Mouse (Mus musculus) intestine, embryonic 15.5 days (tissue): ENCODE results near the gene Ucp3. TPM values are rescaled to one million over a fixed set of nuclear protein-coding genes. Genes with fewer than 3 reads are reported as not detected.

Experiments
- ATAC-seq: fragments of 200-750 bp; cut with Nextera tagmentation; 2 replicates; pipeline ENCODE4 v1.8.0; 2017; ENCODE audit warnings: moderate TSS enrichment, moderate library complexity
- H3K27ac ChIP-seq: fragments of 300-500 bp; sonication (generic); 2 replicates; pipeline ENCODE4 v1.5.1; 2015; ENCODE audit warnings: mild to moderate bottlenecking, inconsistent platforms
- H3K27me3 ChIP-seq: fragments of 300-500 bp; sonication (generic); replicated peaks from 2 replicates; pipeline ENCODE4 v1.6.1; 2015; ENCODE audit warnings: inconsistent platforms
- H3K36me3 ChIP-seq: fragments of 300-500 bp; sonication (generic); 2 replicates; pipeline ENCODE4 v1.6.1; 2015; ENCODE audit warnings: inconsistent platforms
- H3K4me1 ChIP-seq: fragments of 300-500 bp; sonication (generic); replicated peaks from 2 replicates; pipeline ENCODE4 v1.6.1; 2015; ENCODE audit warnings: inconsistent platforms
- H3K4me2 ChIP-seq: fragments of 300-500 bp; sonication (generic); replicated peaks from 2 replicates; pipeline ENCODE4 v1.6.1; 2015; ENCODE audit warnings: mild to moderate bottlenecking, inconsistent platforms
- H3K4me3 ChIP-seq: fragments of 300-500 bp; sonication (generic); replicated peaks from 2 replicates; pipeline ENCODE4 v1.5.1; 2015; ENCODE audit warnings: inconsistent platforms
- H3K9ac ChIP-seq: fragments of 300-500 bp; sonication (generic); 2 replicates; pipeline ENCODE4 v1.6.1; 2015; ENCODE audit warnings: inconsistent platforms
- H3K9me3 ChIP-seq: fragments of 300-500 bp; sonication (generic); 2 replicates; pipeline ENCODE4 v1.6.1; 2016; ENCODE audit warnings: inconsistent platforms
- WGBS: fragments of 180-500 bp; shearing (Covaris S2); methylation state at CpG from one replicate; pipeline ENCODE4 v1.1.7; 2015; 5-methylcytosine and 5-hydroxymethylcytosine counted together
- polyA plus RNA-seq: library from polyadenylated mRNA; unstranded; fragments of >200 nt; fragmentation: Nextera tagmentation; extraction: Ambion mirVana; gene quantifications from 2 replicates; pipeline ENCODE4 v1.2.1, GENCODE M21; 2015

Gene Ucp3
- polyA plus RNA-seq, 1 experiment from 2014 or later: not detected

DNA sequence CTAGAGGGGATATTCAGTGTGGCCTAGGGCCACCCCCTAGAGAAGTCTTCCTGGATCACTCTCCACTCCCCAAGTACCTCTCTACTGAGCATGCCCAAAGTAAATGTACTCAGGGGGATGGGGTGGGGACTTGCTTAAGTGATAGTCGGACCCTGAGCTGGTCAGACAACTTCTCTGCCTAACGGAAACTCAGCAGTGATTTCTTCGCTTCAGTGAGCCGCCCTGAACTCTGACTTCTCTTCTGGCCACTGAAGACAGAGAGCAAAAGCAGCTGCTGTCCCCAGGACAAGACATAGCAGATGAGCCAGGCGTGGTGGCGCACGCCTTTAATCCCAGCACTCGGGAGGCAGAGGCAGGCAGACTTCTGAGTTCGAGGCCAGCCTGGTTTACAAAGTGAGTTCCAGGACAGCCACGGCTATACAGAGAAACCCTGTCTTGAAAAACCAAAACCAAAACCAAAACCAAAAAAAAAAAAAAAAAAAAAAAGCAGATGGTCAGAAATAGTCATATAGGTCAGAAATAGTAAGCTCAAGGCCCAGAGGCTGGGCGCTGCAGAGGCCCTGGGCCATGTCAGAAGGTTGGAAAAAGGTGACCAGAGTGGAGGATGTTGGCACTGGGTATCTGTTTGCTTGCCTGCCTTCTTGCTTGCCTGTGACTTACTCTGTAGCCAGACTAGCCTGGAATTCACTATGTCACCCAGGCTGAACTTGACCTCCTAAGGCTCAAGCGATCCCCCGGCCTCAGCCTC lies 32.1 kb downstream of the Ucp3 start:
- H3K4me3 ChIP-seq: no peak overlapping the region
- WGBS: 77% methylated on average over 13 of the region's 13 CpGs
- ATAC-seq: no peak

DNA sequence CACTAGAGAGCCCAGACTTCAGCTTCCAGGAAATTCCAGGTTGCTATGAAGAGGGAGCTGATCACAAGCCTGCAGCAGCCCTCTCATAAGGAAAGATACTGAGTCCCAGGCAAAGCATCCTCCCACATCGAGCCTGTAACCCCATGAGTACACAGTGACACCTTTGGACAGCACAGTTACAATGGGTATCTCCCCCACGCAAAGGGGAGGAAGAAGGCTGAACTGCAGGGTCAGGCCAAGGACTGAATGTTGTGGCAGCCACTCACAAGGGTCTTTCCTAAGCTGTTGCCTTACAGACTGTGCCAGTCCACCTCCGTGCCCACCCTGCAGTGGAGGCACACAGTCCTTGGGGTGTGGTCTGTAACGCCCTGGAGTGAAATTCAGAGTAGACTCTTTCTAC lies 33.7 kb downstream of the Ucp3 start:
- Histone ChIP-seq H3K9me3 (no peaks in the 10 kb centered on the region), H3K4me2 (no peak overlapping the region), H3K4me3 (no peak overlapping the region), H3K36me3 (no peaks in the 10 kb centered on the region), H3K9ac (no peak overlapping the region), H3K27me3 (no peaks in the 10 kb centered on the region), H3K27ac (no peak overlapping the region), H3K4me1 (peaks cover 3% of the 10 kb centered on the region; the same call in 1 of the 2 replicates)
- ATAC-seq: no peak
- 63% methylated on average over 4 of the region's 4 CpGs for WGBS

More for the DNA sequence above, 32.1 kb downstream of the Ucp3 start:
- Histone ChIP-seq H3K4me1 (peaks cover 3% of the 10 kb centered on the region; the same call in 1 of the 2 replicates), H3K9me3 (no peaks in the 10 kb centered on the region), H3K27ac (no peak overlapping the region), H3K9ac (no peak overlapping the region), H3K27me3 (no peaks in the 10 kb centered on the region), H3K4me2 (no peak overlapping the region), H3K36me3 (no peaks in the 10 kb centered on the region)

DNA sequence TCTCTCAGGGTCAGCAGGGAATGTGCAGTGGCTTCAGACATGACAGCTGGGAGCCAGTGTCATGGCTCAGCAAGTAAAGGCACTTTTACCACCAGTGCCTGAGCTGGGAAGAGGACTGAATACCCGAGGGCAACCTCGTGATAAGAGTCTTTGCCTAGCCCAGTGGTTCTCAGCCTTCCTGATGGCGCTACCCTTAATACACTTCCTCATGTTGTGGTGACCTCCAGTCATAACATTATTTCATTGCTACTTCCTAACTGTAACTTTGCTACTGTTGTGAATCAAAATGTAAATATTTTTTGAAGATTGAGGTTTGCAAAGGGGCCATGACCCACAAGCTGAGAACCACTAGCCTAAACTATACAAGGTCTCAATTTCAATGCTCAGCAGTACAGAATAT lies 35.9 kb downstream of the Ucp3 start:
- peaks cover 3% of the 10 kb centered on the region; the same call in 1 of the 2 replicates for H3K4me1 ChIP-seq
- no peaks in the 10 kb centered on the region for H3K27me3 ChIP-seq
- no peak overlapping the region for H3K4me3 ChIP-seq
- H3K27ac ChIP-seq: no peak overlapping the region
- H3K4me2 ChIP-seq: no peak overlapping the region
- H3K36me3 ChIP-seq: no peaks in the 10 kb centered on the region
- WGBS: 43% methylated on average over 3 of the region's 3 CpGs
- H3K9ac ChIP-seq: no peak overlapping the region
- 0 out of 2 replicates have a peak, but pooled peaks have one; percentile 2 for ATAC-seq
- no peaks in the 10 kb centered on the region for H3K9me3 ChIP-seq

DNA sequence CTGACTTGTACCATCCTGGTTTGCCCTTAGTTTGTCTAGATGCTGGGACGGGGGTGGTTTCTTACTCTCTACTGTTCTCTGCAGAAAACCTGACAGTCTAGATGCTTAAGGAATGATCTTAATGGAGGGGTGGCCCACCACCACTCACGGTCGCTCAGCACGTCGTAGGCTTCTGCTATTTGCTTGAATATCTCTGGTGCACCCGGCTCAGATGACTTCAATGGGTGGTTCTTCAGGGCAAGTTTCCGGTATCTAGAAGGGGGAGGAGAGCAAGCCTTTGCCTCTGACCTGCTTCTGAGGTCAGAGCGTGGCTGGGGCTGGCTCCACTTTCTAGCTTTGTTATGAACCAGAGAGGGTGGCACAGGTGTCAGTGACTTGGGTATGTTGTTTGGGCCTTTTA lies 38.8 kb downstream of the Ucp3 start:
- peaks cover 3% of the 10 kb centered on the region; the same call in 1 of the 2 replicates for H3K4me1 ChIP-seq
- no peak overlapping the region for H3K4me3 ChIP-seq
- no peak overlapping the region for H3K4me2 ChIP-seq
- ATAC-seq: no peak
- no peak overlapping the region for H3K27ac ChIP-seq
- 71% methylated on average over 8 of the region's 8 CpGs for WGBS
- H3K9ac ChIP-seq: no peak overlapping the region
- no peaks in the 10 kb centered on the region for H3K27me3 ChIP-seq
- no peaks in the 10 kb centered on the region for H3K36me3 ChIP-seq
- H3K9me3 ChIP-seq: no peaks in the 10 kb centered on the region

DNA sequence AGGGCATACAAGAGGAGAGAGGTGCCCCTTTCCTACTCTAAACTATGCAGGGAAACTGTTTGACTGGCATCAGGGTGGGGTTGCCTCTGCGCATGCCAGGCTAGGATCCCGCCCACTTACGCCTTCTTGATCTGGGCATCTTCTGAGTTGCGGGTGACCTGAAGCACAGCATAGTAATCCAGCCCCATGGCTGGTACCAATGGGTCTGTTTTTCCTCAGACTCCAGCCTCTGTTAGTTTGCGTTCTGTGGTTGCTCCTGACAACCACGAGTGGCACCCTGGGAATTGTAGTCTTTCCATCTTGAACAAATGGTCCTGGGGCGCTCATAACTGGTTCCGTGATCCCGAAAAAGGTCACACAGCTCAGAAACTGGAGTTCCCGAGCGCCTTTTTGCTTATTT lies 41.8 kb downstream of the Ucp3 start, which contains the start of gene Dnajb13:
TSS of gene Dnajb13 (minus strand) at position 388 of the 400 bp plus-strand sequence.
- WGBS: 45% methylated on average over 11 of the region's 11 CpGs
- H3K9me3 ChIP-seq: no peaks in the 10 kb centered on the region
- no peak for ATAC-seq

DNA sequence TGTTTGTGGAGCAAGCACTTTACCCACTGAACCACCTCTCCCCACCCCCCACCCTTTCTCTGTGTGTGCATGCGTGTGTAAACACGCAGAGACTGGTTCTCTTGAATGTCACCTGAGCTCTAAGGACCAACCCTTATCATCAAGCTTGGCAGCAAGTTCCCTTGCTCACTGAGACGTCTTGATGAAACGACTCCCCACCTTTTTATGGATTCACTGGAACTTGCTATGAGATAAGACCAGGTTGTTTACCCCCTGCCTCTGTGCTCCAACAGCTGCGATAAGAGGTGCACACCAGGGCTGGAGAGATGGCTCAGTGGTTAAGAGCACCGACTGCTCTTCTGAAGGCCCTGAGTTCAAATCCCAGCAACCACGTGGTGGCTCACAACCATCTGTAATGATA lies 47.4 kb downstream of the Ucp3 start:
- H3K9ac ChIP-seq: no peak overlapping the region
- no peaks in the 10 kb centered on the region for H3K9me3 ChIP-seq
- no peaks in the 10 kb centered on the region for H3K36me3 ChIP-seq
- no peak overlapping the region for H3K4me3 ChIP-seq
- H3K4me2 ChIP-seq: no peak overlapping the region
- ATAC-seq: peak; percentile 72
- H3K27ac ChIP-seq: no peak overlapping the region
- WGBS: 50% methylated on average over 7 of the region's 7 CpGs
- no peaks in the 10 kb centered on the region for H3K27me3 ChIP-seq
- H3K4me1 ChIP-seq: no peaks in the 10 kb centered on the region

More for the DNA sequence above, 41.8 kb downstream of the Ucp3 start, which contains the start of gene Dnajb13:
- H3K4me1 ChIP-seq: no peaks in the 10 kb centered on the region
- no peaks in the 10 kb centered on the region for H3K27me3 ChIP-seq
- no peak within 1 kb of the TSS for H3K4me2 ChIP-seq
- H3K9ac ChIP-seq: no peak within 1 kb of the TSS
- H3K4me3 ChIP-seq: no peak within 1 kb of the TSS
- H3K36me3 ChIP-seq: no peaks in the 10 kb centered on the region
- H3K27ac ChIP-seq: no peak within 1 kb of the TSS

DNA sequence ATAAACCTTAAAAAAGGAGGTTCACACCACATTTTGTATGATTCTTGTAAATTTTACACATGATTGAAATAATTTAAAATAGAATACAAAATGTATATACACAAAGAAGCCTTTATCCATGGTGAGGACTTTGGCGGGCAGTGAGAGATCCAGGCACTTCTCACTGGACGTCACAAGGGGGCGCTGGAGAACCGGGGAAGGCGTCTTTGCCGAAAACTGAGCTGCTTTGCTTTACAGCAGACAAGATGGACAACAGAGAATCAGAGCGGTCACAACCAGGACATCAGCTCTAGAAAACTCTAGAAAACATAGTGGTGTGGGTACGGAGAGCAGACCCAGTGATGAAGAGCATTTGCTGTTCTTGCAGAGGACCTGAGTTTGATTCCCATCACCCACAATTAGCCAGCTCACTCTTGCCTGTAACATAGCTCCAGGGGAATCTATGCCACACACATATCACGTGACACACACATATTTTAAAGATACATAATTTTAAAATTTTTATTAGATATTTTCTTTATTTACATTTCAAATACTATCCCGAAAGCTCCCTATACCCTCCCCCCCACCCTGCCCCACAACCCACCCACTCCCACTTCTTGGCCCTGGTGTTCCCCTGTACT lies 48.0 kb downstream of the Ucp3 start:
- Histone ChIP-seq H3K27ac (no peak overlapping the region), H3K9ac (no peak overlapping the region), H3K36me3 (no peaks in the 10 kb centered on the region), H3K4me2 (peak overlapping the region; percentile 38; the same call in 1 of the 2 replicates), H3K9me3 (no peaks in the 10 kb centered on the region), H3K4me1 (no peaks in the 10 kb centered on the region), H3K27me3 (no peaks in the 10 kb centered on the region), H3K4me3 (no peak overlapping the region)
- WGBS: 21% methylated on average over 10 of the region's 10 CpGs
- ATAC-seq: peak; percentile 70

DNA sequence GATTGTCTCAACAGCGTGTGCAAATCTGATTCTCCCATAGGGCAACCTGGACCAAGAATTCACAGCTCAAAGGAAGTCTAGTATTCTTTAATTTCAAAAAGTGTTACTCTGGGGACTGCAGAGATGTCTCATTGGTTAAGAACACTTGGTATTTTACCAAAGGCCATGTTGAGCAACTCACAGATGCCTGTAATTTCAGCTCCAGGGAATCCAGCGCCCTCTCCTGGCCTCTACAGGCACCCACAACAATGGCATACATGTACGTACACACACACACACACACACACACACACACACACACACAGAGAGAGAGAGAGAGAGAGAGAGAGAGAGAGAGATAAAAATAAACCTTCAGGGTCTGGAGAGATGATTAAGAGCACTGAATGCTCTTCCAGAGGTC lies 49.4 kb downstream of the Ucp3 start:
- no peak overlapping the region for H3K4me2 ChIP-seq
- H3K27ac ChIP-seq: no peak overlapping the region
- H3K9ac ChIP-seq: no peak overlapping the region
- H3K4me1 ChIP-seq: no peaks in the 10 kb centered on the region
- H3K36me3 ChIP-seq: no peaks in the 10 kb centered on the region
- no peaks in the 10 kb centered on the region for H3K27me3 ChIP-seq
- ATAC-seq: no peak
- H3K4me3 ChIP-seq: no peak overlapping the region
- no peaks in the 10 kb centered on the region for H3K9me3 ChIP-seq
- WGBS: 68% methylated on average over 3 of the region's 3 CpGs

DNA sequence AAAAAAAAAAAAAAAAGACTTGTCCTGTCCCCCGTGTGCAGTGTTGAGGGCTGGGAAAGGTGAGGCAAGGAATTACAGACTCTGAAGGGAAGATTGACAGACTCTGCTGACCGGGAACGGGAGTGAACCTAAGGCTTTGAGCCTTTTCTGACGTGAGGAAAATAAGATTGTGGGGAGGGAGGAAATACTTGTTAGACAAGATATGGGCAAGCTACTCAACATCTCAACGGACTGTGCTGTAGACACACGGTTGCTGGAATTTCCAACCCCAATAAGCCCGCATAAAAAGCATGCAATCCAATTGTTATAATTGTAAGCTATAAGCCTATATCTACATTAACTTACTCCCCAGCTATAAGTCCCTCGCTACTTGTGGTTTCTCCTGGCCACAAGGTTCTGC lies 51.9 kb downstream of the Ucp3 start:
- Histone ChIP-seq H3K9ac (no peak overlapping the region), H3K27me3 (no peaks in the 10 kb centered on the region), H3K36me3 (no peaks in the 10 kb centered on the region), H3K4me3 (no peak overlapping the region), H3K4me1 (no peaks in the 10 kb centered on the region), H3K27ac (no peak overlapping the region), H3K9me3 (no peaks in the 10 kb centered on the region), H3K4me2 (no peak overlapping the region)
- ATAC-seq: peak; percentile 26; the same call in 1 of the 2 replicates
- 55% methylated on average over 8 of the region's 8 CpGs for WGBS

DNA sequence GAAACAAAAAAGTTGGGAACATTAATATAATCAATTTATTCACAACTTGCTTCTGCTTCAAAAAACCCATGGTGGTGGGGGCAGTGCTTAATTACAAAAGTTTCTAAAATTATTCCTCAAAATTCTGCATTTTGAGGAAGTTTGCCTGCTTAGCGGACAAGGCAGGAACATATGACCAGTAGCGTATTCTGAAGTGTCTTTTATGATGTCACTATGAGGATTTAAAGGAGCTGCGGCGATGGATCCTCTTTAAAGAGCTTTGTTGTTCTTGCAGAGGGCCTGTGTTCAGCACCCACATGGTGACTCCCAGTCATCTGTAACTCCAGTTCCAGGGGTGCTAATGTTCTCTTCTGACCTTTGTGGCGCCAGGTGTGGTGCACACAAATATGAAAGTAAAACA lies 58.0 kb downstream of the Ucp3 start:
- H3K27me3 ChIP-seq: no peaks in the 10 kb centered on the region
- H3K4me2 ChIP-seq: no peak overlapping the region
- no peaks in the 10 kb centered on the region for H3K9me3 ChIP-seq
- H3K36me3 ChIP-seq: no peaks in the 10 kb centered on the region
- 86% methylated on average over 5 of the region's 5 CpGs for WGBS
- no peak for ATAC-seq
- no peak overlapping the region for H3K9ac ChIP-seq
- H3K4me3 ChIP-seq: no peak overlapping the region
- no peaks in the 10 kb centered on the region for H3K4me1 ChIP-seq
- H3K27ac ChIP-seq: no peak overlapping the region

DNA sequence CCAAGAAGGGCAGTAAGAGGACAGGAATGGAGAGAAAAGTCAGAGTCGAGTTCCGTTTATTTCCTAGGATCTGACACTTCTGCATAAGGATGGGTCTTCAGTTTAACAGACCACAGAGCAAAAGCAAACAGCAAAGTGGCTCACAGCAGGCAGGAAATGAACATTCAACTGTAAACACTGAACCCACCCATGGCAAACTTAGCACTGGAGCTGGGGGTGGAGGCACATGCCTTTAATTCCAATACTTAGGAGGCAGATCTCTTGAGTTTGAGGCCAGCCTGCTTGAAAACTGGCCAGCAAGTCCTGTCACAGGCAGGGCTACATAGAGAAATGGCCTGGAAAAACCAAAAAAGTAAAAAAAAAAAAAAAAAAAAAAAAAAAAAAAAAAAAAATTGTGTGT lies 60.7 kb downstream of the Ucp3 start:
- H3K9ac ChIP-seq: no peak overlapping the region
- 0 out of 2 replicates have a peak, but pooled peaks cover 5% of the 10 kb centered on the region for H3K4me1 ChIP-seq
- WGBS: 12% methylated on average over 2 of the region's 2 CpGs
- H3K27ac ChIP-seq: no peak overlapping the region
- no peaks in the 10 kb centered on the region for H3K9me3 ChIP-seq
- H3K27me3 ChIP-seq: no peaks in the 10 kb centered on the region
- H3K4me3 ChIP-seq: no peak overlapping the region
- ATAC-seq: no peak
- no peak overlapping the region for H3K4me2 ChIP-seq
- no peaks in the 10 kb centered on the region for H3K36me3 ChIP-seq

DNA sequence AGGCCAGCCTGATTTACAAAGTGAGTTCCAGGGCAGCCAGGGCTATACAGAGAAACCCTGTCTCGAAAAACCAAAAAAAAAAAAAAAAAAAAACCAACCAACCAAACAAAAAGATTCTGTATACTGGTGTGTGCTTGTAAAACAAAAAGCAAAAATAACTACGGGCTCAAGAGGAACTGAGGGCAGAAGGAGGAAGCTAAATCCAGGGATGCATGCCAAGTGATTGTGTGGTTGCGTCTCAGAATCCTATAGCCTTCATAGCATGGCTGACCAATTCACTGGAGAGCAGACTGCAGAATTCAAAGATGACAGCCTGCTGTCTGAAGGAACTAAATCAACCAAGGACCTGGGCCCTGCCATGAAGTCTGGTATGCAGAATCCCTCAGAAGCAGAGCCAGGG lies 61.4 kb downstream of the Ucp3 start:
- Histone ChIP-seq H3K4me3 (no peak overlapping the region), H3K9me3 (no peaks in the 10 kb centered on the region), H3K27me3 (no peaks in the 10 kb centered on the region), H3K27ac (no peak overlapping the region), H3K36me3 (peaks cover 7% of the 10 kb centered on the region), H3K4me1 (0 out of 2 replicates have a peak, but pooled peaks cover 5% of the 10 kb centered on the region), H3K4me2 (no peak overlapping the region), H3K9ac (no peak overlapping the region)
- 88% methylated on average over 3 of the region's 3 CpGs for WGBS
- ATAC-seq: no peak
